Mouse (Mus musculus) C2C12 (cell line): ENCODE data around the gene Siah1a.

Source experiments
- CEBPB ChIP-seq: IDR thresholded peaks from one replicate; pipeline ENCODE4 v1.6.1; 2011; ENCODE audit warnings: low read depth, mild to moderate bottlenecking, control low read depth, moderate library complexity
- CTCF ChIP-seq: IDR thresholded peaks from one replicate; pipeline ENCODE4 v1.5.1; 2011; ENCODE audit not compliant: control insufficient read depth, insufficient read depth, insufficient read length
- MAX ChIP-seq: IDR thresholded peaks from one replicate; pipeline ENCODE4 v1.6.1; 2011; ENCODE audit warnings: mild to moderate bottlenecking, control low read depth

GRCm38 (mm10) chr8:86779207-86779606, 33.5 kb upstream of the Siah1a start:
- TF ChIP-seq CTCF, result no peak
- no peak for TF ChIP-seq MAX
- no peak for TF ChIP-seq CEBPB
